Mouse (Mus musculus) heart, adult 8-10 months (tissue): ENCODE results near the gene Chd2. TPM values are rescaled to one million over a fixed set of nuclear protein-coding genes. Genes with fewer than 3 reads are reported as not detected.
A peak's percentile ranks its signal among the peaks of the same experiment; 100 is the strongest.
"Not testable (repeated sequence)": the region's sequence is repeated elsewhere in the genome, so short reads cannot be mapped to it uniquely, and the experiment has no call there.

Experiments used
- DNase-seq: peaks from one replicate; pipeline ENCODE4 v3.0.0; 2022; ENCODE audit warnings: low spot score
- total RNA-seq, 4 experiments: library from RNA; stranded (reverse); gene quantifications; 2 replicates each; pipeline ENCODE4 v1.2.4; 2022

The Chd2 gene
- 10 to 100 TPM; 37.2 to 45.8 (median 39.8) TPM for total RNA-seq

DNA sequence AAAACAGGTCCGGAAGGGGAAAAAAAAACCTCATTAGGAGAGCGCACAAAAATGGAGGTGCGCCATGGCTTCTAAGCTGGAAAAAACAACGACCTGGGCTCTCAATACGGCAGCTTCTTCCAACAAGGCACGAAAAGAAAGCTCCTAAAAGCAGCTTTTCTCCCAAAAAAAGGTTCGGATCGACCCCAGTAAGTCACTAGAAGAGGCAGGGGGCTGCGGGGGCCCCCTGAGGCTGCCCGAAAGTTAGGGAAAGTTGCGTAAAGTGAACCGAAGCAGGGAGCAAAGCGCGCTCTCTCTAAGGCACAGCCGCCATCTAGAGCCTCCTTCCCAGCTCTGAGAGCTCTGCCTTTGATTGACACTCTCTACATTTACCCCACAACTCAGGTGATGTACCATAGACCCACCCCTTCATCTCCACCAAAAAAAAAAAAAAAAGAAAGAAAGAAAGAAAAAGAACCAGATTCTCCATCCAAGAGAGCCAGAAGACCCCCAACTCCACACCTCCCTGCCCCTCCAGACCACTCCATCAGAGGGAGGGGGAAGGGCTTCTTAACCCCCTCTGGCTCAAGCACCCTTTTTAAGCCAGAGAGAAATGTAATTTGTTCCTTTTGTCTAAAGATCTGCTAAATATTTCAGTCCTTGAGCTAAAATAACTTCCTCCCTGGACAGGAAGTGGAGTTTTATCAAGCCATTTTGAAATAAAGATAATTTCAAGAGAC is at the start of gene Chd2:
TSS of gene Chd2 (minus strand) at position 419 of the 719 bp plus-strand sequence.
- peak; percentile 78 for DNase-seq

- DNase-seq, result no peak
These were observed 49.1 kb upstream of the Chd2 start for GRCm38 (mm10) chr7:73590757-73591156.

- DNase-seq, result no peak
These were observed 47.7 kb upstream of the Chd2 start for GRCm38 (mm10) chr7:73589208-73589771.

GRCm38 (mm10) chr7:73588351-73588906 is 46.8 kb upstream of the Chd2 start:
- no peak for DNase-seq

GRCm38 (mm10) chr7:73586717-73587116 is 45.1 kb upstream of the Chd2 start:
- DNase-seq, result no peak

GRCm38 (mm10) chr7:73586206-73586605 is 44.6 kb upstream of the Chd2 start:
- no peak for DNase-seq

GRCm38 (mm10) chr7:73585114-73586032 is 43.7 kb upstream of the Chd2 start:
- DNase-seq, result no peak

DNA sequence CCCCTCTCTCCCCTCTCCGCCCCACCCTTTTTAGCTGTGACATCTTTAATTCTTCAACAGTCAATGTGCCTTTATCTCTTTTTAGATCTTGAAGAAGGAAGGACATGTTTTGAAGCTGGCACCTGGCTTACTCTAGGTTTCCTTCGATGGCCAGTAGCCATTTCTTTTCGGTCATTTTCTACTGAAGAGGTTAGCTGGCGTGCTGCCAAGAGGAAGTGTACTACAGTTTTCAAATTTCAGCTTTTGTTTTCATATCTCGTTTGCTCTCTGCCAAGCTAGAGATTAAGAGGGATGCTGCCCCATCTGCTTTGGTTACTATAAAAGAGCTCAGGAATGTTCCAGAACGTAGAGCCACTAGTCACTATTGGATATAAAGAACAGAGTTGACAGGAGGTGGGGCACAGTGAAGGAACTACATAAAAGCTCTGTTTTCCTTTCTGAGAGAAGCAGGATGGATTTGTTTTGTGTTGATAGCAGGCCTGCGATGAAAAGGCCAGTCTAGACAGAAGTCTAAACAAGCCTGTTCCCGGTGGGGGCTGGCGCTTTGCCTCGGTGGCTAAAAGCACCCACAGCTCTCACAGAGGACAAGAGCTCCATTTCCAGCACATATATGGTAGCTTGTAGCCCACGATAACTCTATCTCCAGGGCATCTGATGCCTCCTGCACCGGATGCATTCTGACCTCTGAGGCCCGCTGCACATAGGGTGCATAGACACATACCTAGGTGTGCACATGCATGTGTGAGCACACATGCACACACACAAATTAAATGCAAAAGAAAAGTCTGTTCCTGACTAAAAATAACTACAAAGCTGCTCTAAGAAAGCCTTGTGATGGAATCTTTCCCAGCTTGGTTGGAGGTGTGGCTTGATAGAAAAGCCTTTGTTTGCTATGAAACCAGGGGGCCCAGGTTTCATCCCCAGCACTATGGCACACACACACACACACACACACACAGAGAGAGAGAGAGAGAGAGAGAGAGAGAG is 42.7 kb upstream of the Chd2 start:
- DNase-seq, result peak; percentile 58

DNA sequence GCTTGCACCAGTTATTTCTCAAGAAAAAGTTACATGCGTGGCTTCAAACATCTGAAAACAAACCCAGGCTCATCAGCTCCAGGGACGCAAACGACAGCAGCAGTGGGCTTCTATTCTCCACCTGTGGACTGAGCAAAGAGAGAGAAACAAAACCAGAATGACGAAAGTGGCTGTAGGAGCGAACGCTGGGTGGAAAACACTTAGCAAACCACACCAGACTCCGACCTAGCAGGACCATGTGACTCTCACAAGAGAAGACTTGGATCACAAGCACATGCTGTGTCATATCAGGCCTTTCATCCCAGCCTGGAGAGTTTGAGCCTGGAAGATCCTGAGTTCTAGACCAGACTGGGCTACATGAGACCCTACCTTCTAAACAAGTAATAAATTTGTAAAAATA is 41.8 kb upstream of the Chd2 start:
- DNase-seq, result no peak

DNA sequence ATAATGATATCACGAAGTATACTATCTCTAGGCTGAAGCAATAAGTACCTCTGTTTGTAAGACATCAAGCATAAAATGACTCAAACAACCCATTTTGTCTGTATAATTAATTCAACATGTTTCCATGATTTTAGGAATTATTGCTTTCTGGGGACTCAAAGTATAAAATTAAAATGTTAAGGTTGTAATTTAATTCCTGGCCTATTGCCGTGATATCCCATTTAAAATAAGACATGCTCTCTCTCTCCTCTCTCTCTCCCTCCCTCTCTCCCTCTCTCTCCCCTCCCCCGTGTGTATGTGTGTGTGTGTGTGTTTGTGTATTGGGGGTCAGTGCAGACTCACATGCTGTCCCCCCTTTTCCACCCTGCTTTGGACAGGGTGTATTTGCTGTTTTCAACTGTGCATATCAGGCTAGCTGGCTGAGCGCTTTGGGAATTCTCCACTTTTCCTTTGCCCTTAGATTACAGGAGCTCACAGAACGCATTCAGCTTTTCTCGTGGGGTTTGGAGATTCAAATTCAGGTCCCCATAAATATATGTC is 40.3 kb upstream of the Chd2 start:
- DNase-seq, result no peak

DNA sequence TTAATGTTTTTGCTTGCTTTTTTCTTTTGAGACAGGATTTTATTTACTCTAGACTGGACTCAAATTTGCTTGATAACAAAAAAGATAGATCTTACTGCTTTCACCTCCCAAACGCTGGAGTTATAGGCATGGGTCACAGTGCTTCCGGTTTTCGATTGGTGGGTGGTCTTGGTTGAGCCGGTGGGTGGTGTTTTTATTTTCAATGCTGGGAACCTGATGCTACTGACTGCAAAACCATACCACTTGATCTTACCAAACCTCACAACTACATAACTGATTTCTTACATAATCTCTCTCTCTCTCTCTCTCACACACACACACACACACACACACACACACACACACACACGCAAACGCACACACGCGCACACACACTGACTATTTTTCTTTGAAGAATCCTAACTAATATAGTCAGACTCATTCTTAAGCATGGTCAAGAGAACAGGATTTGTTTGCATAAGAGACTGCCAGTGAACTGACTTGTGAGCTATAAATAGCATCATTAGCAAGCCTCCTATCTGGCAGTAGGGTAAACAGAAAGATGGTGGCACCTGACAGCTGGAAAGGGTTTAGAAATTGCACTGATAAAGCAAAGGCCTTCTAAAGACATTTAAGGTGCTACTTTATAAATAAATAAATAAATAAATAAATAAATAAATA is 37.6 kb upstream of the Chd2 start:
- DNase-seq, result no peak

GRCm38 (mm10) chr7:73577888-73578421 is 36.3 kb upstream of the Chd2 start:
- no peak for DNase-seq

DNA sequence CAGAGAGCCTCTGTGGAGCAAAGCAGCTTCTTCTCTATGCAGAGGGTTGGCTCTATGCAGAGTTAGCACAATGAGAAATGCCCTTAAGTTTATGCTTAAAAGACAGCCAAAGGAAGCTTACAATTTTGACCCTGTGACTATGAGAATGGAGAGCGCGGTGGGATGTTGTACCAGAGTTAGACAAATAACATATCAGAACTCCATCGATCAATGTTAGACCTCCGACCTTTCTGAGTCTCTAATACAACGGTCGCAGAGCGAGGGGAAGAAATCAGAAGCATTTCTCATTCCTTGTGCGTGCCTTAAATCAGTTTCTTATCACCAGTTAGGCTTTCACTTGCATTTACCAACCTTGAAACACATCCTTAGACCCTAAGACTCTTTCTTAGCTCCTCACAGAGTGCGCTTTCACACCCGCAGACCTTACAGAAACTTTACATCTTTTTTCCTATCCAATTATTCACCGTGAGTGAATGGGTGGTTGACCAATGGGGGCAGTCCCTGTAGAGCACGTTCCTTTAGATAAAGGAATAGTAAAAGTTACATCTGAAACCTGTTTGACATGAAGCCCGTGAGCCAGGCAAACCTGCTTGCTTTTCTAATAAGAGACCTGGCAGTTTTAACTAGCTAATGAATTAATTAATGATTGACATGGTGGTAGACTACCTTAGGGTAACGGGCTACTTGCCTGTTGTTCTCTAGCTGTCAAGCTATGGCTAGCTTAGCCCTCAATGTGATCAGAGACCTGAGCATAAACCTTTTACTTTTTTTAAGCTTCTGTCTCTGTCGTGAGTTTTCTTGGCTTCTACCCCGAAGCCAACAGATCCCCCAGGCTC is 34.7 kb upstream of the Chd2 start:
- DNase-seq, result no peak

GRCm38 (mm10) chr7:73575257-73575656 is 33.6 kb upstream of the Chd2 start:
- no peak for DNase-seq

DNA sequence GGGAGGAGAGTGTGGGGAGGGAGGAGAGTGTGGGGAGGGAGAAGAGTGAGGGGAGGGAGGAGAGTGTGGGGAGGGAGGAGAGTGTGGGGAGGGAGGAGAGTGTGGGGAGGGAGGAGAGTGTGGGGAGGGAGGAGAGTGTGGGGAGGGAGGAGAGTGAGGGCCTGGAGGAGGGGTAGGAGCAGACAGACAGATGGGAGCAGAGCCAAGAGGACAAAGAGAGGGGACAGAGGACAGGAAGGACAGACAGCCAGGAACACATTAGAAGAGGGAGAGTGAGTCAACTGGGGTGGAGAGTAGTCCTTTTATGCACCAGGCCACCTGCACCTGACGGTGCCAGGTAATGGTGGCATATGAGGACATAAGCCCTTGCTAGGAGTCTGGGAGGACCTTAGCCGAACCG is 33.0 kb upstream of the Chd2 start:
- not testable (repeated sequence) for DNase-seq

DNA sequence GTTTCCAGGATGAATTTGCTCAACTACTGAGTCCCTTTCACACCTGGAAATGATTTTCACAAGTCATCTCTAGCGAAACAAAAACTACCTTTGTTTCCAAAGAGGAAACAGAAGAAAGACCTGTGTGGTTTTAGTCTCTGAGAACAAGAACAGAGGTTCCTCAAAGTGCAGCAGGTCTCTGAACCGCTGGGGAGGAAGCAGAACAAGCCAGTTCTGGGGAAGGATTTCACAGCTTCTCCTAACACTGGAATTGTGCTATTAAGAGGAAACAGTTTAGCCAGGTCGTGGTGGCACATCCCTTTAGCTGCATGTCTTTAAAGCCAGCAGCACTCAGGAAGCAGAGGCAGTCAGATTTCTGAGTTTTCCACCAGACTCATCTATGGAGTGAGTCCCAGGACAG is 30.9 kb upstream of the Chd2 start:
- DNase-seq, result no peak

DNA sequence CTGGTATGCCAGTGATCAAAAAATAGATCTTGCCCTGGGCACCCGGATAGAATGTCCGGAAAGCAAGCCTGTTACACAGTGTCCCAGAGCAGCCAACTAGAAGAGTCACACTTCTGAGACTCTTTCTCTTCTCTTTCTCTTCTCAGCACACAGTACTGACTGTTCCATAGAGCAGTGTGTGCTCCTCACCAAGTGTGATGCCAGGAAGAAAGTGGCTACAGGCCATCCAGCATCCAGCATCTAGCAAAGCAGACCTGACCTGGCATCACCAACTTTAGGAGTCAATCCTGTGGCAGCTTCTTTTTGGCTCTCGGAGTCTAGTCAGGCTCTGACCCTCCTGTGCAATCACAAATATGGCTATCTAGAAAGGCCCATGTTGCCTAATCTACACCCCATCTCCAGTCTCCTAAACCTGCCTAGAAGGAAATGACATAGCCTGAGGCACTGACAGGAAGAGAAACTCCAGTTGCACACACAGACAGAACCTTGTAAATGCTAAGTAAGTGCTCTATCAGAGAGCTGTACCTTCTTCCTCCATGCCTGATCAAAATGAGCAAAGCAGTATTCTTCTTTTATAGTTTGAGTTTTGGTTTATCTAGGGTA is 27.3 kb upstream of the Chd2 start:
- DNase-seq, result no peak

- DNase-seq, result no peak
These were observed 26.1 kb upstream of the Chd2 start for GRCm38 (mm10) chr7:73567754-73568161.
